Mouse (Mus musculus) neural tube, embryonic 13.5 days (tissue): Measurements from ENCODE around the gene Aifm1. TPM values are rescaled to one million over a fixed set of nuclear protein-coding genes. Genes with fewer than 3 reads are reported as not detected.
"Not testable (repeated sequence)": the region's sequence is repeated elsewhere in the genome, so short reads cannot be mapped to it uniquely, and the experiment has no call there.

ENCODE experiments used
- ATAC-seq: fragments of 200-750 bp; cut with Nextera tagmentation; 2 replicates; pipeline ENCODE4 v1.8.0; 2017; ENCODE audit warnings: low read depth, mild to moderate bottlenecking, moderate TSS enrichment, moderate library complexity
- H3K27ac ChIP-seq: fragments of 300-500 bp; sonication (generic); replicated peaks from 2 replicates; pipeline ENCODE4 v1.5.1; 2015; ENCODE audit warnings: moderate library complexity, mild to moderate bottlenecking, inconsistent platforms
- H3K27me3 ChIP-seq: fragments of 300-500 bp; sonication (generic); 2 replicates; pipeline ENCODE4 v1.6.1; 2015; ENCODE audit warnings: mild to moderate bottlenecking, inconsistent platforms
- H3K36me3 ChIP-seq: fragments of 300-500 bp; sonication (generic); 2 replicates; pipeline ENCODE4 v1.6.1; 2015; ENCODE audit warnings: mild to moderate bottlenecking, inconsistent platforms
- H3K4me1 ChIP-seq: fragments of 300-500 bp; sonication (generic); replicated peaks from 2 replicates; pipeline ENCODE4 v1.6.1; 2015; ENCODE audit warnings: inconsistent platforms
- H3K4me2 ChIP-seq: fragments of 300-500 bp; sonication (generic); 2 replicates; pipeline ENCODE4 v1.6.1; 2015; ENCODE audit warnings: inconsistent platforms, mild to moderate bottlenecking, moderate library complexity
- H3K4me3 ChIP-seq: fragments of 300-500 bp; sonication (generic); 2 replicates; pipeline ENCODE4 v1.5.1; 2015; ENCODE audit warnings: mild to moderate bottlenecking, inconsistent platforms
- H3K9ac ChIP-seq: fragments of 300-500 bp; sonication (generic); 2 replicates; pipeline ENCODE4 v1.6.1; 2015; ENCODE audit warnings: moderate library complexity, mild to moderate bottlenecking, inconsistent platforms
- H3K9me3 ChIP-seq: fragments of 300-500 bp; sonication (generic); 2 replicates; pipeline ENCODE4 v1.6.1; 2016; ENCODE audit warnings: inconsistent platforms
- WGBS: fragments of 180-500 bp; shearing (Covaris S2); methylation state at CpG from one replicate; pipeline ENCODE4 v1.1.7; 2015; 5-methylcytosine and 5-hydroxymethylcytosine counted together
- polyA plus RNA-seq: library from polyadenylated mRNA; unstranded; fragments of >200 nt; fragmentation: Nextera tagmentation; extraction: Ambion mirVana; gene quantifications from 2 replicates; pipeline ENCODE4 v1.2.1, GENCODE M21; 2015

Aifm1 gene
- polyA plus RNA-seq, 1 experiment from 2014 or later, result 44.1 TPM

- ATAC-seq, result peak; percentile 54
- WGBS, result 19% methylated on average over 21 of the region's 21 CpGs
- peaks cover 46% of the 10 kb centered on the region for H3K27me3 ChIP-seq
Measured at GRCm38 (mm10) chrX:48454495-48454878, 58.9 kb downstream of the Aifm1 start.

GRCm38 (mm10) chrX:48453736-48454494 lies 59.4 kb downstream of the Aifm1 start:
- ATAC-seq, result peak; percentile 67
- H3K9ac ChIP-seq, result peak overlapping the region; percentile 49; the same call in 1 of the 2 replicates
- no peaks in the 10 kb centered on the region for H3K36me3 ChIP-seq
- WGBS, result 21% methylated on average over 41 of the region's 91 CpGs
- no peaks in the 10 kb centered on the region for H3K9me3 ChIP-seq
- H3K4me2 ChIP-seq, result peak overlapping the region; percentile 49
- H3K27ac ChIP-seq, result no peak overlapping the region
- peaks cover 46% of the 10 kb centered on the region for H3K27me3 ChIP-seq
- H3K4me1 ChIP-seq, result no peaks in the 10 kb centered on the region
- H3K4me3 ChIP-seq, result peak overlapping the region; percentile 41

More at GRCm38 (mm10) chrX:48454495-48454878, 58.9 kb downstream of the Aifm1 start:
- H3K9me3 ChIP-seq, result no peaks in the 10 kb centered on the region
- no peak overlapping the region for H3K27ac ChIP-seq
- H3K4me3 ChIP-seq, result peak overlapping the region; percentile 41
- H3K36me3 ChIP-seq, result no peaks in the 10 kb centered on the region
- peak overlapping the region; percentile 49; the same call in 1 of the 2 replicates for H3K9ac ChIP-seq
- peak overlapping the region; percentile 49 for H3K4me2 ChIP-seq
- no peaks in the 10 kb centered on the region for H3K4me1 ChIP-seq

GRCm38 (mm10) chrX:48452931-48453673 lies 60.3 kb downstream of the Aifm1 start:
- Histone ChIP-seq H3K36me3 (no peaks in the 10 kb centered on the region), H3K9me3 (no peaks in the 10 kb centered on the region), H3K27ac (no peak overlapping the region), H3K4me2 (peak overlapping the region; percentile 49), H3K4me1 (no peaks in the 10 kb centered on the region), H3K9ac (0 out of 2 replicates have a peak overlapping the region, but pooled peaks have one; percentile 49), H3K4me3 (peak overlapping the region; percentile 41), H3K27me3 (peaks cover 46% of the 10 kb centered on the region)
- peak; percentile 33; the same call in 1 of the 2 replicates for ATAC-seq
- WGBS, result 23% methylated on average over 63 of the region's 71 CpGs

GRCm38 (mm10) chrX:48452231-48452890 lies 61.0 kb downstream of the Aifm1 start:
- Histone ChIP-seq H3K4me1 (no peaks in the 10 kb centered on the region), H3K36me3 (no peaks in the 10 kb centered on the region), H3K9ac (no peak overlapping the region), H3K27me3 (peaks cover 46% of the 10 kb centered on the region), H3K4me2 (peak overlapping the region; percentile 49), H3K4me3 (peak overlapping the region; percentile 41), H3K27ac (no peak overlapping the region), H3K9me3 (no peaks in the 10 kb centered on the region)
- WGBS, result 34% methylated on average over 9 of the region's 9 CpGs
- ATAC-seq, result no peak

- Histone ChIP-seq H3K27ac (no peak overlapping the region), H3K9me3 (no peaks in the 10 kb centered on the region), H3K4me2 (no peak overlapping the region), H3K4me3 (no peak overlapping the region), H3K36me3 (no peaks in the 10 kb centered on the region), H3K27me3 (peaks cover 26% of the 10 kb centered on the region), H3K4me1 (no peaks in the 10 kb centered on the region), H3K9ac (no peak overlapping the region)
- ATAC-seq, result no peak
- 31% methylated on average over 10 of the region's 10 CpGs for WGBS
Measured at GRCm38 (mm10) chrX:48449646-48450045, 63.7 kb downstream of the Aifm1 start.

GRCm38 (mm10) chrX:48444677-48445076 lies 68.7 kb downstream of the Aifm1 start:
- Histone ChIP-seq H3K4me1 (no peaks in the 10 kb centered on the region), H3K27ac (no peak overlapping the region), H3K9ac (no peak overlapping the region), H3K36me3 (no peaks in the 10 kb centered on the region), H3K4me2 (no peak overlapping the region), H3K9me3 (no peaks in the 10 kb centered on the region), H3K4me3 (no peak overlapping the region), H3K27me3 (no peaks in the 10 kb centered on the region)
- WGBS, result 86% methylated on average over 4 of the region's 4 CpGs
- no peak for ATAC-seq

- H3K4me1 ChIP-seq, result no peaks in the 10 kb centered on the region
- H3K27ac ChIP-seq, result no peak overlapping the region
- 84% methylated on average over 7 of the region's 7 CpGs for WGBS
- H3K4me2 ChIP-seq, result no peak overlapping the region
- H3K4me3 ChIP-seq, result no peak overlapping the region
- no peaks in the 10 kb centered on the region for H3K27me3 ChIP-seq
- H3K9me3 ChIP-seq, result no peaks in the 10 kb centered on the region
- no peak overlapping the region for H3K9ac ChIP-seq
- no peaks in the 10 kb centered on the region for H3K36me3 ChIP-seq
- no peak for ATAC-seq
Measured at GRCm38 (mm10) chrX:48441954-48442353, 71.4 kb downstream of the Aifm1 start.

GRCm38 (mm10) chrX:48441548-48441947 lies 71.8 kb downstream of the Aifm1 start:
- H3K9ac ChIP-seq, result no peak overlapping the region
- no peak for ATAC-seq
- 94% methylated on average over 6 of the region's 6 CpGs for WGBS

GRCm38 (mm10) chrX:48439036-48439435 lies 74.3 kb downstream of the Aifm1 start:
- H3K36me3 ChIP-seq, result no peaks in the 10 kb centered on the region
- no peak overlapping the region for H3K4me3 ChIP-seq
- H3K9ac ChIP-seq, result no peak overlapping the region
- no peak overlapping the region for H3K4me2 ChIP-seq
- H3K4me1 ChIP-seq, result no peaks in the 10 kb centered on the region
- no peaks in the 10 kb centered on the region for H3K27me3 ChIP-seq
- no peak for ATAC-seq
- H3K27ac ChIP-seq, result no peak overlapping the region
- 67% methylated on average over 4 of the region's 4 CpGs for WGBS
- H3K9me3 ChIP-seq, result no peaks in the 10 kb centered on the region

More at GRCm38 (mm10) chrX:48441548-48441947, 71.8 kb downstream of the Aifm1 start:
- Histone ChIP-seq H3K4me3 (no peak overlapping the region), H3K27ac (no peak overlapping the region), H3K27me3 (no peaks in the 10 kb centered on the region), H3K36me3 (no peaks in the 10 kb centered on the region), H3K9me3 (no peaks in the 10 kb centered on the region), H3K4me2 (no peak overlapping the region), H3K4me1 (no peaks in the 10 kb centered on the region)

- H3K27ac ChIP-seq, H3K4me2 ChIP-seq, ATAC-seq, H3K9ac ChIP-seq, H3K36me3 ChIP-seq, H3K27me3 ChIP-seq, H3K4me3 ChIP-seq, H3K9me3 ChIP-seq, H3K4me1 ChIP-seq: not testable (repeated sequence)
- WGBS, result 84% methylated on average over 6 of the region's 7 CpGs
Measured at GRCm38 (mm10) chrX:48436082-48436481, 77.3 kb downstream of the Aifm1 start.

- no peak overlapping the region for H3K4me3 ChIP-seq
- H3K27ac ChIP-seq, result no peak overlapping the region
- 82% methylated on average over 9 of the region's 9 CpGs for WGBS
- no peak for ATAC-seq
- no peak overlapping the region for H3K4me2 ChIP-seq
- H3K9me3 ChIP-seq, result no peaks in the 10 kb centered on the region
- H3K9ac ChIP-seq, result no peak overlapping the region
- no peaks in the 10 kb centered on the region for H3K27me3 ChIP-seq
- H3K36me3 ChIP-seq, result no peaks in the 10 kb centered on the region
- no peaks in the 10 kb centered on the region for H3K4me1 ChIP-seq
Measured at GRCm38 (mm10) chrX:48435477-48435900, 77.9 kb downstream of the Aifm1 start.

GRCm38 (mm10) chrX:48434251-48434650 lies 79.1 kb downstream of the Aifm1 start:
- Histone ChIP-seq H3K9ac (no peak overlapping the region), H3K27me3 (no peaks in the 10 kb centered on the region), H3K4me2 (no peak overlapping the region), H3K27ac (no peak overlapping the region), H3K4me3 (no peak overlapping the region), H3K9me3 (no peaks in the 10 kb centered on the region), H3K4me1 (no peaks in the 10 kb centered on the region), H3K36me3 (no peaks in the 10 kb centered on the region)
- 91% methylated on average over 1 of the region's 1 CpGs for WGBS
- ATAC-seq, result no peak
